Mouse (Mus musculus) forebrain, embryonic 11.5 days (tissue): ENCODE data around the gene Agbl4. TPM values are rescaled to one million over a fixed set of nuclear protein-coding genes. Genes with fewer than 3 reads are reported as not detected.

ENCODE experiments used
- ATAC-seq: fragments of 200-750 bp; cut with Nextera tagmentation; replicated peaks from 2 replicates; pipeline ENCODE4 v1.8.0; 2017; ENCODE audit warnings: moderate TSS enrichment; ENCODE audit not compliant: low FRiP score
- DNase-seq: peaks from one replicate; pipeline ENCODE4 v3.0.0-alpha.2; 2017; ENCODE audit warnings: low spot score
- H3K27ac ChIP-seq: fragments of 300-500 bp; sonication (generic); 2 replicates; pipeline ENCODE4 v1.5.1; 2014; ENCODE audit warnings: low read depth, low read length
- H3K27me3 ChIP-seq: fragments of 300-500 bp; sonication (generic); 2 replicates; pipeline ENCODE4 v1.6.1; 2014; ENCODE audit warnings: mild to moderate bottlenecking, low read length, mixed read lengths; ENCODE audit not compliant: control insufficient read depth, insufficient read depth
- H3K36me3 ChIP-seq: fragments of 300-500 bp; sonication (generic); 2 replicates; pipeline ENCODE4 v1.6.1; 2014; ENCODE audit warnings: mild to moderate bottlenecking, low read length, moderate library complexity, mixed read lengths; ENCODE audit not compliant: control insufficient read depth, insufficient read depth
- H3K4me1 ChIP-seq: fragments of 300-500 bp; sonication (generic); replicated peaks from 2 replicates; pipeline ENCODE4 v1.6.1; 2014; ENCODE audit warnings: low read length, mixed read lengths; ENCODE audit not compliant: control insufficient read depth, insufficient read depth
- H3K4me2 ChIP-seq: fragments of 300-500 bp; sonication (generic); 2 replicates; pipeline ENCODE4 v1.6.1; 2014; ENCODE audit warnings: low read depth, mild to moderate bottlenecking, low read length, moderate library complexity, mixed read lengths; ENCODE audit not compliant: severe bottlenecking
- H3K4me3 ChIP-seq: fragments of 300-500 bp; sonication (generic); 2 replicates; pipeline ENCODE4 v1.5.1; 2014; ENCODE audit warnings: low read depth, low read length
- H3K9ac ChIP-seq: fragments of 300-500 bp; sonication (generic); 2 replicates; pipeline ENCODE4 v1.6.1; 2014; ENCODE audit warnings: low read length
- H3K9me3 ChIP-seq: fragments of 300-500 bp; sonication (generic); 2 replicates; pipeline ENCODE4 v1.6.1; 2016; ENCODE audit warnings: low read length, mixed read lengths; ENCODE audit not compliant: control insufficient read depth
- WGBS: fragments of 180-500 bp; shearing (Covaris S2); extraction: QIAGEN DNeasy Blood & Tissue Kit; methylation state at CpG from one replicate; pipeline ENCODE4 v1.1.7; 2014; 5-methylcytosine and 5-hydroxymethylcytosine counted together
- polyA plus RNA-seq: library from polyadenylated mRNA; unstranded; fragments of >200 nt; fragmentation: Nextera tagmentation; extraction: Ambion mirVana; gene quantifications from 2 replicates; pipeline ENCODE4 v1.2.1, GENCODE M21; 2014

The Agbl4 gene
- polyA plus RNA-seq, 1 experiment from 2014 or later = 1.1 TPM

- H3K27ac ChIP-seq = no peak overlapping the region
- H3K9me3 ChIP-seq = no peaks in the 10 kb centered on the region
- no peak overlapping the region for H3K9ac ChIP-seq
- no peak overlapping the region for H3K4me2 ChIP-seq
- DNase-seq (no peak), ATAC-seq (no peak)
- WGBS = 78% methylated on average over 5 of the region's 5 CpGs
- H3K36me3 ChIP-seq = no peaks in the 10 kb centered on the region
- no peaks in the 10 kb centered on the region; the same call in 1 of the 2 replicates for H3K4me1 ChIP-seq
- H3K27me3 ChIP-seq = no peaks in the 10 kb centered on the region
- no peak overlapping the region for H3K4me3 ChIP-seq
These were observed 1286.4 kb downstream of the Agbl4 start for GRCm38 (mm10) chr4:111683843-111684242.

- H3K4me3 ChIP-seq = no peak overlapping the region
- no peaks in the 10 kb centered on the region for H3K9me3 ChIP-seq
- no peak overlapping the region for H3K4me2 ChIP-seq
- DNase-seq (no peak), ATAC-seq (peak; percentile 55)
- WGBS = 59% methylated on average over 2 of the region's 2 CpGs
- no peaks in the 10 kb centered on the region for H3K27me3 ChIP-seq
- H3K27ac ChIP-seq = no peak overlapping the region
- no peak overlapping the region for H3K9ac ChIP-seq
- no peaks in the 10 kb centered on the region; the same call in 1 of the 2 replicates for H3K4me1 ChIP-seq
- no peaks in the 10 kb centered on the region for H3K36me3 ChIP-seq
These were observed 1288.5 kb downstream of the Agbl4 start for GRCm38 (mm10) chr4:111685951-111686350.

DNA sequence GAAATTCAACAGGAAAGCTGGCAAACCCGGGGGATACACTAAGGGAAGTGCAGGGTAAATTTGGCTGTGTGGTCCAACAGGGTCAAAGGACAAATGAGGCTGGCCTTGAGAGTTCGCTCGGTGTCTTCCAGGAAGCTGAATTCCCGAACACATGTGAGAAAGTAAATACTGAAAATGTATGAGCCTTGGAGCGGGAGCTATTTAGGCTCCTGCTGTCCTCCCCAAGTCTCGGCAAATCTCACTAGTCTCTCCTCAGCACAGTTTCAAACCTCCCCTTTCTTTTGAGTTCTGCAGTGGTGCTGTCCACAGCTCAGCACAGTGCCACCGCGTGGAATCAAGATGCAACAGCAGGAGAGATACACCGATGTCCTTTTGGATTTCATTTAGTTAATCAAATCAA lies 1289.5 kb downstream of the Agbl4 start:
- Histone ChIP-seq H3K27me3 (no peaks in the 10 kb centered on the region), H3K4me3 (no peak overlapping the region), H3K9me3 (no peaks in the 10 kb centered on the region), H3K27ac (no peak overlapping the region), H3K4me2 (peak overlapping the region; percentile 15; the same call in 1 of the 2 replicates), H3K4me1 (no peaks in the 10 kb centered on the region; the same call in 1 of the 2 replicates), H3K36me3 (no peaks in the 10 kb centered on the region), H3K9ac (no peak overlapping the region)
- 6% methylated on average over 9 of the region's 9 CpGs for WGBS
- ATAC-seq = peak; percentile 87
- peak; percentile 74 for DNase-seq

- no peak overlapping the region for H3K4me3 ChIP-seq
These were observed 1290.2 kb downstream of the Agbl4 start for GRCm38 (mm10) chr4:111687613-111688012.

DNA sequence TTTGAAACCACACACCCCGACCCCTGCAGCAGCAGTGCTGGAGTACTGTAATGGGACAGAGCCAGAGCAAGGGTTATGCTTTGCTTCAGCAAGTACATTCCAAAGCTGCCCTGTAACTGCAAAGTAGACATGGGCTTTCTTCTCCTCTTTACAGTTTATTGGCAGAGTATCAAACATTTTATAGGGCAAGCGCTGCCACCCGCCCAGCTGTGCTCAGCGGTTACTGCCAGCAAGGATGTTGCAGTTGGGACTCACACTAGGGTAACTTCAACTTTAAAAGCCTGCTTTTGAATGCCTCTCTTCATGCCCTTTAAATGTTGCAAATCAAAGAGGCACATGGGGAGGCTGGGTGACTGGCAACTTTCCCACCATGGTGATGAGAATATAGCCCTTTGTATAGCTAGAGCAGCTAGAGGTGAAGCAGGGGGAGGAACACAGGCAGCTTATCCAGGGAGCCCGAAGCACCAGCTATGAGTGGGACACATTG lies 1293.6 kb downstream of the Agbl4 start:
- H3K27ac ChIP-seq = no peak overlapping the region
- H3K4me2 ChIP-seq = no peak overlapping the region
- H3K9ac ChIP-seq = no peak overlapping the region
- H3K9me3 ChIP-seq = no peaks in the 10 kb centered on the region
- DNase-seq (no peak), ATAC-seq (no peak)
- no peaks in the 10 kb centered on the region for H3K36me3 ChIP-seq
- H3K4me1 ChIP-seq = no peaks in the 10 kb centered on the region
- 87% methylated on average over 5 of the region's 5 CpGs for WGBS
- H3K27me3 ChIP-seq = no peaks in the 10 kb centered on the region
- H3K4me3 ChIP-seq = no peak overlapping the region

More at GRCm38 (mm10) chr4:111687613-111688012, 1290.2 kb downstream of the Agbl4 start:
- Histone ChIP-seq H3K4me2 (peak overlapping the region; percentile 33), H3K9me3 (no peaks in the 10 kb centered on the region), H3K27me3 (no peaks in the 10 kb centered on the region), H3K9ac (no peak overlapping the region), H3K4me1 (no peaks in the 10 kb centered on the region; the same call in 1 of the 2 replicates), H3K36me3 (no peaks in the 10 kb centered on the region), H3K27ac (no peak overlapping the region)
- 16% methylated on average over 6 of the region's 6 CpGs for WGBS
- DNase-seq (peak; percentile 86), ATAC-seq (peak; percentile 60)

- DNase-seq (no peak), ATAC-seq (no peak)
- H3K4me2 ChIP-seq = no peak overlapping the region
- no peaks in the 10 kb centered on the region for H3K4me1 ChIP-seq
- H3K36me3 ChIP-seq = no peaks in the 10 kb centered on the region
- no peak overlapping the region for H3K9ac ChIP-seq
- H3K9me3 ChIP-seq = no peaks in the 10 kb centered on the region
- no peak overlapping the region for H3K4me3 ChIP-seq
- H3K27me3 ChIP-seq = no peaks in the 10 kb centered on the region
- WGBS = 94% methylated on average over 1 of the region's 1 CpGs
- no peak overlapping the region for H3K27ac ChIP-seq
These were observed 1303.9 kb downstream of the Agbl4 start for GRCm38 (mm10) chr4:111701381-111701780.

- Histone ChIP-seq H3K4me2 (no peak overlapping the region), H3K9ac (no peak overlapping the region), H3K9me3 (no peaks in the 10 kb centered on the region), H3K27ac (no peak overlapping the region), H3K27me3 (no peaks in the 10 kb centered on the region), H3K4me3 (no peak overlapping the region), H3K36me3 (no peaks in the 10 kb centered on the region), H3K4me1 (no peaks in the 10 kb centered on the region)
- 89% methylated on average over 2 of the region's 2 CpGs for WGBS
- ATAC-seq (no peak), DNase-seq (no peak)
These were observed 1306.7 kb downstream of the Agbl4 start for GRCm38 (mm10) chr4:111704126-111704525.

DNA sequence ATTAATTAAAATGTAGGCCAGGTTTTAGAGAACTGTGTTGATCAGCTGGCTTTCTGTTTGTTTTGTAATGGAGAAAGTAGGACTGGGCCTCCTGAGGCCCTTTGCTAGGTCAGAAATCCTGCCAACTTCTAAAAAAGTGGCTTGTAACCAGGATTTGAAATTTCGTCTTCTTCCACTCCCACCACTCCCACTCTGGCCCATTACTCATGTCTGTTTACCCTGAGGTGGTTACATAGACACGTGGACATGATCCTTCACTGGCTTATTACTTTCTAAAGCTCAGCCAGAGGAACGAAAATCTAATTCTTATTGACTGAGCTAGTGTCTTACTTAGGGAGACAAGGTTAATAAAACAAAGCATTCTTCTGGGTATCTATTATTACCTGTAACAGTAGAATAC lies 1307.5 kb downstream of the Agbl4 start:
- Histone ChIP-seq H3K27me3 (no peaks in the 10 kb centered on the region), H3K27ac (no peak overlapping the region), H3K4me3 (no peak overlapping the region), H3K9me3 (no peaks in the 10 kb centered on the region), H3K4me2 (no peak overlapping the region), H3K4me1 (no peaks in the 10 kb centered on the region), H3K9ac (no peak overlapping the region), H3K36me3 (no peaks in the 10 kb centered on the region)
- ATAC-seq = no peak
- 83% methylated on average over 3 of the region's 3 CpGs for WGBS
- DNase-seq = no peak
